Mouse (Mus musculus) cortical plate, adult 2 months (tissue): ENCODE results near the gene Dhx37.

Experiments
- CTCF ChIP-seq: fragments of 200-500 bp; IDR thresholded peaks from 2 replicates; pipeline ENCODE4 v1.5.1; 2011; ENCODE audit warnings: mild to moderate bottlenecking, control low read depth, low read length; ENCODE audit not compliant: insufficient read depth; ENCODE audit errors: extremely low read depth
- POLR2A ChIP-seq: fragments of 200-500 bp; IDR thresholded peaks from 2 replicates; pipeline ENCODE4 v1.6.1; 2011; ENCODE audit warnings: mild to moderate bottlenecking, low read length, control low read depth; ENCODE audit not compliant: insufficient read depth; ENCODE audit errors: extremely low read depth

DNA sequence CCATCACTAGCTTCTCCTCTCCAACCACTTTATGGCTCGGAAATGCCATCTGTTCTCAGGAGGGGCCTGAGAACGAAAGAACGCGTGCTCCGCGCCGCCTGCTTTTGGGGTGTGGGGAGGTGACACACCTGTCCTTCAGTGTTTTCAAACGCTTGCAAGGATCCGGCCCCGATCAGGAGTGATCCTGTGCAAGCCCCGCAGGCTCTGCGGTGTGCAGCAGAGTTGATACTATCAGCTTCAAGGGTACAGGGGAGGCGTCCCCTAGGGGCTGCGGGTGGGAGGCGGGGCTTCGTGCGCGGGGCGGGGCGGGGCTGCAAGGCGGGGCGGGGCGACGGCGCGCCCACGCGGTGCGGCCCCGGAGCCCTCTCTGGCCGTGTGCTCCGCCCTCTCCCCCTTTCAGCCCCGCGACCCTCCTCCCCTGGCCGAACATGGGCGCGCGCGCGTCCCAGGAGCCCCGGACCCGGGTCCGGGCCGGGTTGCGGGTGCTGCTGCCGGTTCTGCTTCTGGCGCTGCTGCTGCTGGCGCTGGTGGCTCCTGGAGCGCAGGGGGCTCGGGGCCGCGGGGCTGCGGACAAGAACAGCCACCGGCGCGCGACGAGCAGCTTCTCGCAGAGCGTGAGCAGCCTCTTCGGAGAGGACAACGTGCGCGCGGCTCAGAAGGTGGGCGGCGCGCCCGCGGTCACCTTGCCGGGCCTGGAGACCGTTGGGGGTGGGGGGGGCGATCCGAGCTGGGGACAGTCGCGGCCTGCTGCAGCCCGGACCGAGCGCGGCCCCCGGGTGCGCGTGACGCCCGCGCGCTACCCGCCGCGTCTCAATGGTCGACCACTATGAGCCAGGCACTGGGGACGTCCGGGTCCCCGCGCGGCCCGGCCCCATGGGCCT is 7.6 kb upstream of the Dhx37 start, which contains the start of gene Bri3bp:
- TF ChIP-seq CTCF (no peak), POLR2A (peak; percentile 44; the same call in 1 of the 2 replicates)
